Mouse (Mus musculus): Measurements from ENCODE around the gene Selenov. TPM values are rescaled to one million over a fixed set of nuclear protein-coding genes. Genes with fewer than 3 reads are reported as not detected.
A peak's percentile ranks its signal among the peaks of the same experiment; 100 is the strongest.

Selenov gene
- polyA plus RNA-seq, 1 experiment from 2014 or later: 1.0 TPM

DNA sequence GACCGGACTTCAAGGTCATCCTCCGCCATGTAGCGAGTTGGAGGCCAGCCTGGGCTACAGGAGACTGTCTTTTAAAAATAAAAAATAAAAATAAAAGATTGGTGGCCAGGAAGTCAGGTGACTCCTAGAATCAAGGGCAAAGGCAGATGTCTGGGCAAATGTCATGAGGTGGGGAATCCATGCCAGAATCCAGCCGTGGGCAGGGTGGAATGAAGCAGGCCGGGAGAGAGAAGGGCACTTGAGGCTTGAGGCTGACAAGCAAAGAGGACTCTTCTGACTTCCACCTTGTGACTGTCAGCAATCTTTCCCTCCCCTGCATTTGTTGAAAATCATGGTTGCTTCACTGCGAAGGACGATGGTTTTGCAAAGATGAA, 12.7 kb downstream of the Selenov start:
- ATAC-seq (ENCODE audit: insufficient number of reproducible peaks, low FRiP score, low TSS enrichment, low read depth): no peak
- H3K4me1 ChIP-seq: peaks cover 10% of the 10 kb centered on the region
- 84% methylated on average over 7 of the region's 7 CpGs for whole genome bisulfite sequencing
- no peaks in the 10 kb centered on the region for H3K27me3 ChIP-seq
- peak overlapping the region; percentile 77 for H3K4me3 ChIP-seq
- H3K9me3 ChIP-seq: no peaks in the 10 kb centered on the region
- H3K9ac ChIP-seq: peak overlapping the region; percentile 69
- peak overlapping the region; percentile 81 for H3K4me2 ChIP-seq
- 0 out of 2 replicates have a peak, but pooled peaks cover 4% of the 10 kb centered on the region for H3K36me3 ChIP-seq
- H3K27ac ChIP-seq: no peak overlapping the region

DNA sequence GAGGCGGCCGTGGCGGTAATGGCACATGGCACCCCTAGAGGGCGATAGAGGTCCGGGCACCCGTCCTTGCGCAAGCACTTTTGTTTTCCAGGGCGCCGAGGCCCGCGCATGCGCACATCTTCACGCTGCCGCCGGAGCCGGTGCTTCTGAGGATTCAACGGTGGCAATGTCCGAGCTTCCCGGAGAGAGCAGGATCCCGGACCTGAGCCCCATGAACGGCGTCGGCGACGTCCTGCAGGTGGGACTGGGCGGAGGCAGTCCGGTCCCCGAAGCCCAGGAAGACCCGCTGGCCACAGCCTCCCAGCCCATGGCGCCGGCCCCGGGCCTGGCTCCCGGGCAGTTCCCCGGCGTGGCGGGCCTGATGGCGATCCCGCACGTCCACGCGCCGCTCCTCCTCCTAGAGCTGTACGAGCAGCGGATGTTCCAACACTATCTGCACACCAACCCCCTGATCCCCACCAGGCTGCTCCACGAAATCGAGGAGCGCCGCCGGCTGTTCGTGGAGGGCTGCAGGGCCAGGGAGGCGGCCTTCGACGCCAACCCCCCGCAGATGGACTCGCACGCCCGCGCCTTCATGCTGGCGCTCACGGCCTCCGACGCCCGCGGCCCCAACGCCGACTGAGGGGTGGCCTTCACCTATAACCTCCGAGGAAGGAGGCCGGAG, 13.2 kb downstream of the Selenov start, which contains the start of gene Eid2b:
Gene Eid2b, plus strand, starts transcription at position 125 of the 664 bp plus-strand sequence.
- Histone ChIP-seq H3K9me3 (no peaks in the 10 kb centered on the region), H3K27me3 (no peaks in the 10 kb centered on the region), H3K4me2 (peak within 1 kb of the TSS; percentile 81), H3K4me1 (peaks cover 10% of the 10 kb centered on the region), H3K27ac (peak within 1 kb of the TSS; percentile 82), H3K9ac (peak within 1 kb of the TSS; percentile 69), H3K4me3 (peak within 1 kb of the TSS; percentile 77), H3K36me3 (peaks cover 9% of the 10 kb centered on the region; the same call in 1 of the 2 replicates)
- peak; percentile 69 for ATAC-seq (ENCODE audit: insufficient number of reproducible peaks, low FRiP score, low TSS enrichment, low read depth)
- WGBS: 2% methylated on average over 68 of the region's 68 CpGs

DNA sequence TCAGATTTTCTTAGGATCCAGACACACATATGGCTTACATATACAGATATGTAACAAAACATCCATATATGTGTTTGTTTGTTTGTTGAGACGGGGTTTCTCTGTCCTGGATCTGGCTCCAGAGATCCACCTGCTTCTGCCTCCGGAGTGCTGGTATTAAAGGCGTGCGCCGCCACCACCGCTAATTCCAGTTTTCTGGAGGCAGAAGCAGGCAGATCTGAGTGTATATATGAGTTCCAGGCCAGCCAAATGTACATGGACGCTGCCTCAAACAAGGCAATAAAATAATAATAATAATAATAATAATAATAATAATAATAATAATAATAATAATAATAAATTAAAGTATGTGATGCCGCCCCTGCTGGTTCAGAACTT, 13.8 kb downstream of the Selenov start:
- Histone ChIP-seq H3K4me1 (peaks cover 10% of the 10 kb centered on the region), H3K36me3 (peaks cover 15% of the 10 kb centered on the region; the same call in 1 of the 2 replicates), H3K4me3 (peak overlapping the region; percentile 77; the same call in 1 of the 2 replicates), H3K9ac (no peak overlapping the region), H3K9me3 (no peaks in the 10 kb centered on the region), H3K27ac (no peak overlapping the region), H3K4me2 (no peak overlapping the region), H3K27me3 (no peaks in the 10 kb centered on the region)
- WGBS: 57% methylated on average over 8 of the region's 8 CpGs
- no peak for ATAC-seq (ENCODE audit: insufficient number of reproducible peaks, low FRiP score, low TSS enrichment, low read depth)

DNA sequence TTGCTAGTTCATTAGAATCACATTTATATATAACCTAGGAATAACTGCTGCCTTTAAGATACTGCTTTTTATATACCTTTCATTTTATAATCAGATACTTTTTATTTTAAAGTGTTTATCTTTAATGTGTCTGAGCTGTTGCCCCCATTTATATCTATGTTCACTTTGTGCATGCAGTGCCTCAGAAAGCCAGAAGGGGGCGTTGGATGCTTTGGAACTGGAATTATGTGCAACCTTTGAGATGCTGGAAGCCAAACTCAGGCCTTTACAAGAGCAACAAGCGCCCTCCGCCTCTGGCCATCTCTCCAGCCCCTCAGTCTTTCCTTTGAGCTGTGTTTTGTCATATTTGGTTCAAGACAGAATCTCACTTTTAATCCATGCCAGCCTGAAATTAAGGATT, 19.2 kb downstream of the Selenov start:
- Histone ChIP-seq H3K27ac (no peak overlapping the region), H3K27me3 (no peaks in the 10 kb centered on the region), H3K4me2 (no peak overlapping the region), H3K9me3 (no peaks in the 10 kb centered on the region), H3K4me1 (peaks cover 10% of the 10 kb centered on the region), H3K36me3 (peaks cover 34% of the 10 kb centered on the region), H3K9ac (no peak overlapping the region), H3K4me3 (no peak overlapping the region)
- 74% methylated on average over 3 of the region's 3 CpGs for WGBS
- ATAC-seq (ENCODE audit: insufficient number of reproducible peaks, low FRiP score, low TSS enrichment, low read depth): no peak

- Histone ChIP-seq H3K9me3 (no peaks in the 10 kb centered on the region), H3K27me3 (no peaks in the 10 kb centered on the region), H3K4me1 (peaks cover 10% of the 10 kb centered on the region), H3K4me3 (no peak overlapping the region; the same call in 1 of the 2 replicates), H3K36me3 (peaks cover 34% of the 10 kb centered on the region), H3K27ac (no peak overlapping the region), H3K9ac (no peak overlapping the region), H3K4me2 (peak overlapping the region; percentile 68; the same call in 1 of the 2 replicates)
- no peak for ATAC-seq (ENCODE audit: insufficient number of reproducible peaks, low FRiP score, low TSS enrichment, low read depth)
- 91% methylated on average over 12 of the region's 12 CpGs for WGBS
These were observed 21.6 kb downstream of the Selenov start for GRCm38 (mm10) chr7:28269355-28269754.

DNA sequence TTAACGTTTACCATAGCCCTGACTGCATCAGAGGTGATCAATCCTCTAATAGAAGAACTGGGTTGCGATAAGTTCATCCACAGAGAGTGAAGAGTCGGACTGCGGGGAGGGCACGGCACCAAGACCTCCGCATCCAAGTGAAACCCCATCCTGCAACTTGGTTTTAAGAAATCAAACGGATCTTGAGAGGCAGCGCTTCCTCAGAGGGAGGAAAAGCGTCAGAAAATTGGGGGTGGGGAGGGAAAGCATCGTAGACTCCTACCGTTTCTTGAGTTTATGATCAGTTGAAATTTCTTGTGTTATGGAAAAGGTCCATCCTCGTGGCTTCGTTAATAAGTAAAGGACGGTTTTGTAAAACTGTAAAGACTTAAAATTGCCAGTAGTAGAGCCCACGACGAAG, 22.4 kb downstream of the Selenov start:
- ATAC-seq (ENCODE audit: insufficient number of reproducible peaks, low FRiP score, low TSS enrichment, low read depth): no peak
- H3K9ac ChIP-seq: peak overlapping the region; percentile 97

DNA sequence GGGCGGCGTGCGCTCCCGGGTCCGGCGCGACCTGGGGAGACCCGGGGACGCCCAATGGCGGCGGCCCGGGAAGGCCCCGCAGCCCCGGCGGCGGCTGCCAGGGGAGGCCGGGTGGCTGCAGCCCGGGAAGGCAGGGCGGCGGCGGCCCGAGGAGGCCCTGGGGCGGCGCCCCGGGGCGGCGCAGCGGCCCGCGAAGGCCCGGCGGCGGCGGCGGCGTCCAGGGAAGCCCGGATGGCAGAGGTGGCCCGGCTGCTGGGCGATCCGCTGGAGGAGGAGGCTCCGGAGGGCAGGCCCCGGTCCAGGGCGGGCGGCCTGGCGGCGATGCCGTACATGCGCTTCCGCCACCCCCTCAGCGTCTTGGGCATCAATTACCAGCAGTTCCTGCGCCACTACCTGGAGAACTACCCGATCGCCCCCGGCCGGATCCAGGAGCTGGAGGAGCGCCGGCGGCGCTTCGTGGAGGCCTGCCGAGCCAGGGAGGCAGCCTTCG, 22.9 kb downstream of the Selenov start:
- under 1% methylated on average over 60 of the region's 62 CpGs for WGBS
- Histone ChIP-seq H3K27me3 (no peaks in the 10 kb centered on the region), H3K9me3 (no peaks in the 10 kb centered on the region), H3K4me1 (peaks cover 10% of the 10 kb centered on the region), H3K9ac (peak overlapping the region; percentile 97), H3K4me3 (peak overlapping the region; percentile 94), H3K36me3 (peaks cover 28% of the 10 kb centered on the region), H3K27ac (peak overlapping the region; percentile 91), H3K4me2 (peak overlapping the region; percentile 68)
- peak; percentile 61 for ATAC-seq (ENCODE audit: insufficient number of reproducible peaks, low FRiP score, low TSS enrichment, low read depth)

More for the DNA sequence above, 22.4 kb downstream of the Selenov start:
- Histone ChIP-seq H3K36me3 (peaks cover 30% of the 10 kb centered on the region), H3K4me3 (peak overlapping the region; percentile 94), H3K4me1 (peaks cover 10% of the 10 kb centered on the region), H3K27ac (peak overlapping the region; percentile 91), H3K27me3 (no peaks in the 10 kb centered on the region), H3K4me2 (peak overlapping the region; percentile 68), H3K9me3 (no peaks in the 10 kb centered on the region)
- 26% methylated on average over 16 of the region's 16 CpGs for WGBS

DNA sequence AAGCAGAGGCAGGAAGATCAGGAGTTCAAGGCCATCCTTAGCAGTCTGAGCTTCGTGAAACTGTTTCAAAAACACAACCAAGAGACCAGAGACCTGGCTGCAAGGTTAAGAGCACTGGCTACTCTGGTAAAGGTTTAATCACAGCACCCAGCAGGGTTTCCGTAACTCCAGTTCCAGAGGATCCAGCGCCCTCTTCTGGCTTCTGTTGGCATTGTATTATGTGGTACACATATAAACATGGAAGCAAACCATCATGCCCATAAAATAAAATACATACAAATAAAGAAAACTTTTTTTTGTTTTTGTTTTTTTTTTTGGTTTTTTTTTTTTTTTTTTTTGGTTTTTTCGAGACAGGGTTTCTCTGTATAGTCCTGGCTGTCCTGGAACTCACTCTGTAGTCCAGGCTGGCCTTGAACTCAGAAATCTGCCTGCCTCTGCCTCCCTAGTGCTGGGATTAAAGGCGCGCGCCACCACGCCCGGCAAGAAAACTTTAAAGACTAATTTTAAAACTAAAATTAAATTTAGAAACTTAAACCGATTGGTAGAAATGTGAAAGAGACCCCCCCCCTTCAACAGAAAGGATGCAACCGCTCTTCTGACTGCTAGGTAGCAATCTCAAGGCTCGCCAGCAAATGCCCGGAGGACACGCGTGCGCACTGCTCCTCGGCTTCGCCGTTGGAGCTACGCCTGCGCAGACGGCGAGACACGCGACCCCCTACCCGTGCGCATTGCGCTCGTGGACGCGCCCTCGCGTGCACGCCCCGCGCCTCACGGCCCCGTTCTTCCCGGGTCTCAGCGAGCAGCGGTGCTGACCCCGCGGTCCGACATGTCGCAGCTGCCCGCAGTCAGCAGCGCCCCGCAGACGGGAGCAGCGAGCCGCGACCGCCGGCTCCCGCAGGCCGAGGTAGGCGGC, 23.6 kb downstream of the Selenov start, which contains the start of gene Eid2:
Gene Eid2, plus strand, starts transcription at position 753 of the 913 bp plus-strand sequence.
- Histone ChIP-seq H3K9ac (peak within 1 kb of the TSS; percentile 97), H3K4me1 (peaks cover 10% of the 10 kb centered on the region), H3K27me3 (no peaks in the 10 kb centered on the region), H3K9me3 (no peaks in the 10 kb centered on the region), H3K27ac (peak within 1 kb of the TSS; percentile 91), H3K36me3 (peaks cover 21% of the 10 kb centered on the region), H3K4me3 (peak within 1 kb of the TSS; percentile 94), H3K4me2 (peak within 1 kb of the TSS; percentile 68)
- ATAC-seq (ENCODE audit: insufficient number of reproducible peaks, low FRiP score, low TSS enrichment, low read depth): peak; percentile 85
- WGBS: 6% methylated on average over 57 of the region's 57 CpGs

GRCm38 (mm10) chr7:28265391-28265790, 25.6 kb downstream of the Selenov start:
- no peaks in the 10 kb centered on the region for H3K27me3 ChIP-seq
- peaks cover 10% of the 10 kb centered on the region for H3K4me1 ChIP-seq
- no peaks in the 10 kb centered on the region for H3K9me3 ChIP-seq
- no peak overlapping the region for H3K9ac ChIP-seq
- H3K36me3 ChIP-seq: peaks cover 11% of the 10 kb centered on the region
- no peak overlapping the region for H3K27ac ChIP-seq
- 87% methylated on average over 13 of the region's 13 CpGs for WGBS
- no peak overlapping the region for H3K4me3 ChIP-seq
- no peak overlapping the region for H3K4me2 ChIP-seq
- ATAC-seq (ENCODE audit: insufficient number of reproducible peaks, low FRiP score, low TSS enrichment, low read depth): no peak

DNA sequence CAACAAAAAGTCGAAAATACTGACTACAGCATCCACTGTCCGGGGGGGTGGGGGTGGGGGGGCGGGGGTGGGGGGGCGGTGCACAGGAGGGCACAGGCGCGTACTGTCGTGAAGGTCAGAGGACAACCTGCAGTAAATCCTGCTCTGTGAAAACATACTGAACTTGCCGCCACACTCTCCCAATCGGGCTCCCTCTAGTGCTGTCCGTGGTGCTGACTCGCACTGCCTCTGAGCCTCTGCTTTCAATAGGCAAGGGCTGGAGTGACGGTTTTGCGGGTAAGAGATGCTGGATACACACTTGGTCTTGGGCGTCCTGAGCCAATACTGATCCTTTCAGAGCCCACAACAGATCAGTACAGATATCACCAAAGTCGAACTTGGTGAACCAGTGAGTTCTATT, 27.2 kb downstream of the Selenov start:
- H3K4me1 ChIP-seq: peaks cover 6% of the 10 kb centered on the region
- no peaks in the 10 kb centered on the region for H3K9me3 ChIP-seq
- 6% methylated on average over 15 of the region's 15 CpGs for WGBS
- H3K4me2 ChIP-seq: no peak overlapping the region
- no peak overlapping the region for H3K9ac ChIP-seq
- no peak for ATAC-seq (ENCODE audit: insufficient number of reproducible peaks, low FRiP score, low TSS enrichment, low read depth)
- H3K4me3 ChIP-seq: no peak overlapping the region
- no peak overlapping the region for H3K27ac ChIP-seq
- H3K36me3 ChIP-seq: no peaks in the 10 kb centered on the region
- H3K27me3 ChIP-seq: no peaks in the 10 kb centered on the region

DNA sequence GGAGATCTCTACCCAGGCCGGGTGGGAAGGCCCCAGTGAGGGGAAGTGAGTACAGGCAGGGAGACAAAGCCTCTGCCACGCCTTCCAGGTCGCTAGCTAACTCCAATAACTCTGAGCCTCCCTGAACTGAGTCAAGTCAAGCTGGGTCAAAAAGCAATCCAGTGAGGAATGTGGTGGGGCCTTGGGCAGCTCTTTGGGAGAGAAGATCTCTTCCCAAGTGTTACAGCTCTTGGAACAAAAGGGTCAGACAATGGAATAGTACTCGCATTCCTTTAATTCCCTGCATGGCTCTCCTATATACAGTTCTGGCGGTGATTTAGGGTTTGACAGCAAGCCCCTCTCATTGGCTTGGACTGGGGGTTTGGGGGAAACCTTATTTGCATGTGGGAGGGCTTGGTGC, 28.1 kb downstream of the Selenov start:
- no peaks in the 10 kb centered on the region for H3K9me3 ChIP-seq
- H3K36me3 ChIP-seq: no peaks in the 10 kb centered on the region
- no peaks in the 10 kb centered on the region for H3K4me1 ChIP-seq
- H3K27ac ChIP-seq: no peak overlapping the region
- H3K27me3 ChIP-seq: no peaks in the 10 kb centered on the region
- ATAC-seq (ENCODE audit: insufficient number of reproducible peaks, low FRiP score, low TSS enrichment, low read depth): no peak
- no peak overlapping the region for H3K9ac ChIP-seq
- WGBS: 41% methylated on average over 5 of the region's 5 CpGs
- no peak overlapping the region for H3K4me2 ChIP-seq
- H3K4me3 ChIP-seq: no peak overlapping the region
